Mouse (Mus musculus): ENCODE data around the gene Abl2. TPM values are rescaled to one million over a fixed set of nuclear protein-coding genes. Genes with fewer than 3 reads are reported as not detected.
A peak's percentile ranks its signal among the peaks of the same experiment; 100 is the strongest.
"Not testable (repeated sequence)": the region's sequence is repeated elsewhere in the genome, so short reads cannot be mapped to it uniquely, and the experiment has no call there.

The Abl2 gene
- total RNA-seq, 2 experiments from 2014 or later = 19.7 to 23.5 TPM

DNA sequence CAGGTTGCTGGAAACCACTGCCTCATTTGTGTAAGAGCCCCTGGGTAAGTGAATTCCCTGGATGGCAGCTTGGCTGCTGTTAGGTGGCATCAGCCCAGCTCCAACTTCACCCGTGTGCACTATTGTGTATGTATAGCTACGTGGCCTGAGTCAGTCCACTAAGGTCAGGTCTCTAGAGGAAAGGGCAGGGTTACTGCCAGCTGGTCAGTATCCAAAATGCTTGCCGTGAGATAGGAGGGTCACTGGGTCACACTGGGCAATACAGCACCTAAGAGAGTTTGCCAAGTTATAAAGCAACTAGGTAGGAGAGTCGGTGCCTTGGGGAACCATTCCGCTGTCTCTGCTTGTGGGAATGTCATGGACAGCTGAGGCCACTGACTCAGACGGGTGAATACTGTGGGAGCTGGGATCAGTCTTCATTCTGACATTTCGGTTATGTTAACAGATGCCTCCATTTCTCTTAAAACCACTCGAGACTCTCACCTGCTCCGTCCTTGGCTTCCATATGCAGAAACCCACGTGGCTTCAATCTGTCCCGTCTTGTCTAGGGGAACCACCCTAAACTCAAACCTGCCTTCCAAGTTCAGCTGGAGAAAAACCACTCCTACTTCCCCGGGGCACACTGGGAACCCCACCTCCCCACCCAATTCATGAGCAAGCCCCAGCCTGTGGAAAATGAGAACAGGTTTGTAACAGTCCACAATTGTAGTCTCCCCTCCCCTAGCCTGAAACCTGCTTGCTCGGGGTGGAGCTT, 101.5 kb downstream of the Abl2 start:
- no peak for DNase-seq (ENCODE audit: low spot score)
- intact Hi-C loops (cut with DNase I) = no loop called here

DNA sequence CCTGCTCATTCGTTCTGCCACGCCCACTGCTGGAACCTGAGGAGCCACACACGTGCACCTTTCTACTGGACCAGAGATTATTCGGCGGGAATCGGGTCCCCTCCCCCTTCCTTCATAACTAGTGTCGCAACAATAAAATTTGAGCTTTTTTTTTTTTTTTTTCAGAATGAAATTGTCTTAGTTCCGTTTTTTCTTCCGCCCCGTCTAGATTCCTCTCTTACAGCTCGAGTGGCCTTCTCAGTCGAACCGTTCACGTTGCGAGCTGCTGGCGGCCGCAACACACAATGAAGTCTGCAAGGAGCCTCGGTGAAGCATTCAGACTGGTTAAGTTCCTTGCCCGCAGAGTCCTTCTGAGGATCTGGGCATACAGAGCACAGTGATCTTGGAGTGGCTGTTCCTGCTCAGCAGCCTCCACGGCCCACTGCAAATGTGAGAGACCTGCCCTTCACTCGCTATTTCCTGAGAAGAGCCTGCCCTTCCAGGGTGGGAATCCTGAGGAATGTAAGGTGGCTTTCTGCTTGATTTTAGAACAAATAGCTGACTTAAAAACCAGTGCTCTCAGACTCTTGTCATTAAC, 102.2 kb downstream of the Abl2 start:
- DNase-seq (ENCODE audit: low spot score); intact Hi-C loops (cut with DNase I): not testable (repeated sequence)

DNA sequence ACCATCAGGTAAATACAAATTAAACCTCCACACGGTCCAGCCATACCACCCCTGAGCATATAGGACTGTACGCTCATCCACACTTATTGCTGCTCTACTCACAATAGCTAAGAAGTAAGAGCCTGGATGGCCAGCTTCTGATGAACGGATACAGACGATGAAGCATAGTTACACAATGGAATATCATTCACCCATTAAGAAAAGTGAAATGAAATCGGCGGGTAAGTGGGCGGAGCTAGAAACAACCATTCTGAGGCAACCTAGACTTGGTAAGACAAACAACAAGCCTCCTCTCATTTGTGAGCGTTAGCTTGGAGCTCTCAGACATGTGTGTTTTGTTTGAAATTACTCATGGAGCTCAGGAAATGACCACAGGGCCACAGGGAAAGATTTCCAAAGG, 107.2 kb downstream of the Abl2 start:
- intact Hi-C loops (cut with DNase I) = no loop called here
- no peak for DNase-seq (ENCODE audit: low spot score)

DNA sequence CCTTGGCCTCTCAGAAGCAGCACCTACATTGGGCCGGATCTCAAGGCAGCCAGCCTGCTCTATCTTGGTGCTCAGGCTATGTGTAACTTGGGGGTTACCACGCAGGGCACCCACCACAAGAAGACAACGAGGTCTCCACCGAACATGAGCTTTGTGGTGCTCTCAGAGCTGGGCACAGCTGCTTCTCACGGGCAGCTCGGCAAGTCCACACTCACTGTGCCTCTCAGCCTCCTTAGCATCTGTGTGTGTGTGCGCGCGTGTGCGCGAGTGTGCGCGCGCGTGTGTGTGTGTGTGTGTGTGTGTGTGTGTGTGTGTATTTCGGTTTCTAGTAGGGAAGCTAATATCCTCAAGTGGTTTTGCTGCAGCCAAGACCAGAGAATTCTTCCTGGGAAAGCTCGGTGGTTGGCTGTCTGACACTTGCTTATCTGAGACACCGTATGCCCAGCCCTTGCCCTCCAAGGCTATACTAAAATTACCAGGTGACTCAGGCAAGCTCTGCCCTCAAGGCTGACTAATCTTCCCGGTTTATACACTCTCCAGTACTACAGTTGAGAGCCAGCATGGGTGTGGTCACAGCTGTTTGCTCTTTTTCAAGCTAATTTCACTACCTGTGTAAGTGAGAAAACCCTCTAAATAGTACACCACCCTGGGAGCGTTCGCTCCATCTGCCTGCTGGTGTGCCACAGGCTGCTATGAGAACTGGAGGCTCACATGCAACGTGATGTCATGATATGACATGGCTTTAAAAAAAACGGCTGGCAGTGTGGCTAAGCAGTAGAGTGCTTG, 108.7 kb downstream of the Abl2 start:
- intact Hi-C loops (cut with DNase I) = no loop called here
- no peak for DNase-seq (ENCODE audit: low spot score)

DNA sequence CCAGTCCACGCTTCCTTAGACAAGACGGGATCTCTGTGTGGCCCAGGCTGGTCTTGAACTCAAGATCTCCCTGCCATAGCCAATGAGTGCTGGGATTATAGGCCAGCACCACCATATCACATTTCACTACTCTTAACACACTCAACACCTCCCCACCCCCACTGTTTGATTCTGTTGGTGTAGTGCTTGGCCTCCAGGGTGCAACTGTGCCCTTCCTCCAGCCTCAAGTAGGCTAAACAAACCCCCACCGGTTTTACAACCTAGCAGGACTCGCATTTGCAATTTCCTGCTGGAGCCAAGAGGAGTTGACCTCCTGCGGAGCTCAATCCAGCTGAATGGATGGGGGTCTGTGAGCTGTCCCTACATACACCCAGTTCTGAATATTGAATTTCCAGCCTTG, 110.0 kb downstream of the Abl2 start:
- DNase-seq (ENCODE audit: low spot score) = no peak
- intact Hi-C loops (cut with DNase I) = no loop called here

DNA sequence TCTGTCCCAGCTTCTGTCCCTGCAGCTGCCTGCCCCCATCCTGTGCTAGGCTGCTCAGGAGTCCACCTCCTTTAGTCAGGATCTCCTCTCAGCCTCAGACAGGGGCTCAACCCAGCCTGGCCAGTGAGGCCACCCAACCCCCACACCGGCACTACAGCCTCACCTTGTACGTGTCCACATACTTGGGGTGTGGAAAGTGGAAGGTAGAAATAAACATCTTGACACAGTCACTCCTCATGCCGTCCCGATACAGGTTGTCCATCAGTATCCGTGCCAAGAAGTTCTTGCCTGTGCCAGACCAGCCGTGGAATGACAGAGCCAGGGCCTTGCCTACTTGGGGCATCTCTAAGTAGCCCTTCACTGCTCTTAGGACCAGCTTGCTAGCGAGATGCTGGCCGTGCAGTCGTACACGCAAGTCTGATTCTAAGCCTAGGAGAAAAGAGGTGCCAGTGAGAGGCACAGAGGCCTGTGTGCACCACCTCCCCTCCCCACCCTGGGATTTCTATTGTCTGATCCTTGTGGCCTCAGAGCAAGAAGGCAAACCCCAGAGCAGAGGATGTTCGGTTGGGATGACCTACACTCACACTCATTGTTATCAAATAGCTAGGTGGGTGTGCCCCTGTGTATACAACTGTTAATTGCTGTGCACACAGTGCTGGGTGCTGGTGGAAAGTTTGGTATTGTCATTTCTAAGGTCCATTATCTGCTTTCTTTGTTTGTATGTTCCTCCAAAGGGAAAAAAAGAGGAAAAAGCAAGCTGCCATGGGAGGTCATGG, 110.8 kb downstream of the Abl2 start:
- no peak for DNase-seq (ENCODE audit: low spot score)
- intact Hi-C loops (cut with DNase I) = no loop called here

DNA sequence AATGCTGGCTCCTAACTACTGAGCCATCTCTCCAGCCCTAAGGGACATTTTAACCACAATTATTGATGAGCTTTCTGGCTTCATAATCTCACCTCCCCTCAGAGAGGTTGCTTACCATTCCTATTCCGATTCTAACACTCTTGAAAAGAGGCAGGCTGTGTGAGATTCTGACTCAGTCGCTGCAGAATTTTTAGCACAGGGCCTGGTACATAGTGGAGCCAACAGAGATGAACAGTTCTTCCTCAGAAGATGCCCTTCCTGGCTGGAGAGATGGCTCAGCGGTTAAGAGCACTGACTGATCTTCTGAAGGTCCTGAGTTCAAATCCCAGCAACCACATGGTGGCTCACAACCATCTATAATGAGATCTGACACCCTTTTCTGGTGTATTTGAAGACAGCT, 113.3 kb downstream of the Abl2 start:
- DNase-seq (ENCODE audit: low spot score) = no peak

DNA sequence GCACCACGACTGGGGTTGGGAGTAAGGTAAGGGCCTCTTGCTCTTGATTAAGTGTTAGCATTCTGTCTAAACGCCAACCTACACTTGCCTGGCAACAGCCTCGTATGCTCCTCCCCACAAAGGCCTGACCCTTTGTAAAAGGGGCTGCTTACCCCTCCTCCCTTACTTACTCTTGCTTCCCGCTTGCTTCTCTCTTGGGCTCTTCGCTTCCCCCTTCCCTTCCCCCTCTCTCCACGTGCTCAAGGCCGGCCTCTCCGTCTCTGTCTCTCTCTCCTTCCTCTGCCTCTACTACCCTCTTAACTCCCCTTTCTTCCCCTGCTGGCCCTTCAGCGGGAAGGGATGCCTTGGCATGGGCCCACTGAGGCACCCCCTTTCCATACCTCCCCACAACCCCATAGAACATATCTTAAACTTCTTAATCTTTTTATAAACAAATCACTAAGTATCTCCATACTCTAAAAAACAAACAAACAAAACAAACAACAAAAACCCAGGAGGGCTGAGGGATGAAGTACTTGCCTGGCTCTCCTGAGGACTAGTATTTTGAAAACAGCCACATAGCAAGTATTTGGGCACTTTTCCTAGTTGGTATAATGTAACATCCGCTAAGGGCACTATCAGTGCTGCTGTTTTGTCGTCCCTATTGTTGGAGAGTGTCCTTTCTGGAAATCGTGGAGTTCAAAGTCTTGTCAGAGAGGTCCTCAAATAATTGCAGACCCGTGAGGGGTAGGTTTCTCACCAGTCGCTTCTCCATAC, 114.3 kb downstream of the Abl2 start:
- no peak for DNase-seq (ENCODE audit: low spot score)
- intact Hi-C loops (cut with DNase I) = loop anchor here (5.0 kb wide), 1 partner anchor 116 kb away; the partner anchor contains the start of gene Abl2

More for the DNA sequence above, 113.3 kb downstream of the Abl2 start:
- intact Hi-C loops (cut with DNase I) = loop anchor here (5.0 kb wide), 1 partner anchor 115 kb away; the partner anchor contains the start of gene Abl2

DNA sequence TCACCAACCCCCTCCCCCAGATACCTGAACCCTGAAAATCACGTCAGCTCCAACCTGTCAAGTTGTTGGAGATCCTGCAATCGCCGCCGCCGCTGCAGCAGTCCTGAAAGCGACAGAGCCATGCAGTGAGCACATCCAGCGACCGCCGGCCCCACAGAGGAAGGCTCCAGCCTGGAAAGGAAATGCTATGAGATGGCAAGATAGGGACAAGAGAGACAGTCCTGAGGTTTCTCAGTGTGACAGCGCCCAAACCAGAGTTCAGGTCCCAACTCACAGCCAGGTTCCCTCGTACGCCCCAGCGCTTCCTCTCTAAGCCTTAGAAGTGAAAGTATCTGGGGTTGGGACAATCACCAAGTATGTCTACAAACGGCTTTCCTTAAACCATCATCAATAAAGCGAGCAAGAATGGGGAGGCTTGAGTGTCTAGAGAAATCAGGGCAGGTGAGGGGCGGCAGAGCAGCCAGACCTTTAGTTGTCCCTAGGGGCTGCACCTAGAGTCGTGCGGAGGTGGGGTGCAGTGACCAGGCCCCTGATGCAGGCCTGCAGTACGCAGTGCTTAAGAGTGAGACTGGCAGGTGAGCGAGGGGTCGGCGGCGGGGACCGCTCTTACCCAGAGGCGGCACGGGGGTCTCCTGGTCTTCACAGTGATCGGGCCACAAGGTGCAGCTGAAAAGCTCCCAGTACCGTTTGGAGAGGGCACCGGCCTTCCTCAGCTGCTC, 115.0 kb downstream of the Abl2 start:
- intact Hi-C loops (cut with DNase I) = loop anchor here (2.0 to 5.0 kb wide), 2 partner anchors 19 to 116 kb away; partner anchors contain the start of gene Abl2
- DNase-seq (ENCODE audit: low spot score) = no peak

DNA sequence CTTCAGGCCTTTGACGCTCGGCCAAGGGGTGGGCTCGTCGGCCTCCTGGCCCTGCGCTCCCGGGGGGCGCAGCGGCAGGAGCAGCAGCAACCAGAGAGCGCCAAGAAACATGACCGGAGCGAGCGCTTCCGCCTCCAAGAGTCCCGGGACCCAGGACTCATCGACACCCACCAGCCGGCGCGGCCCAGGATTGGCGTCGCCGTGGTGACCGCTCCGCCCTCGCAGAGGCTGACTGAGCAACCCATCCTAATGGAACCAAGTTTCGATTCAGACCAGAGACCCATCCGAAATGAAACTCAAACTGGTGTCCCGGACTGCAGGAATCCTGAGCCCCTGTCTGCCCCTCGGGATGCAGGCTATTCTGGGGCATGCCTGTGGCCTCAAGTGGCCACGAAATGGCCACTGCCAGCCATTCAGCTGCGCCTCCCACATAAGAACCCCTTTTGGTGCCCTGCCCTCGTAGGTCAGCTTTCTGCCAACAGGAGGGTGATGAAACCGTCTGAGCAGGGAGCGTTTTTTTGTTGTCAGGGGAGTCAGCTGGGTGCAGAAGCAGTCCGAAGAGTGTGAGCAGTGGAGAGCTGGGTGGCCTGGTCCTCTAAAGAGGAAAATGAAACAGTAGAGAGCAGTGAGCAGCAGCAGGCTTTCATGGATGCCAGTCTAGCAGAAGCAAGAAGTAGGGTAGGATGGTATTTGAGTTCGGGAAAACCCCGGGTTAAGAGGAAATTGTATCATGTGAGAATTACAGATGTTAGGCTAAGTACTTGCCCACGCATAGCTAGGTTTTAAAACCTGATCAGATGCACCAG, 115.8 kb downstream of the Abl2 start, which contains the start of gene Tor3a:
TSS of gene Tor3a (minus strand) at position 162 of the 806 bp plus-strand sequence.
- DNase-seq (ENCODE audit: low spot score) = peak; percentile 82
- intact Hi-C loops (cut with DNase I) = loop anchor here (2.0 to 5.0 kb wide), 2 partner anchors 20 to 117 kb away; partner anchors contain the start of gene Abl2

DNA sequence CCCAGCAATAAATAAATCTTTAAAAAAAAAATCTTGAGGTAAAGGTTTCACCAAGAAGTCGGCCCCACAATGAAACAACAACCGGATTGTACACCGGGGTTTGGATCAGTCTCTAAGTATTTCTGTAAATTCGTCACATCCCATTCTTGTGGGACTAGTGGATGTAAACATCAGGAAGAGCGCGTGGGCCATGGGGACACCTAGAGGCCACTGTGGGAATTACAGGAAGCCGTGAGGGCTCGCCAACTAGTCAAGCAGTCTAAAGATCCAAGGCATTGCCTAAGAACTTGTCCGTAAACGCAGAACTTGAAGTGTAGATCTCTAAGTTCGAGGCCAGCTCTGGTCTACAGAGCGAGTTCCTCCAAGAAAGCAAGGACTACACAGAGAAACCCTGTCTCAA, 117.6 kb downstream of the Abl2 start:
- no peak for DNase-seq (ENCODE audit: low spot score)
- intact Hi-C loops (cut with DNase I) = loop anchor here (1.0 to 5.0 kb wide), 2 partner anchors 36 to 139 kb away; no protein-coding TSS in a partner anchor

DNA sequence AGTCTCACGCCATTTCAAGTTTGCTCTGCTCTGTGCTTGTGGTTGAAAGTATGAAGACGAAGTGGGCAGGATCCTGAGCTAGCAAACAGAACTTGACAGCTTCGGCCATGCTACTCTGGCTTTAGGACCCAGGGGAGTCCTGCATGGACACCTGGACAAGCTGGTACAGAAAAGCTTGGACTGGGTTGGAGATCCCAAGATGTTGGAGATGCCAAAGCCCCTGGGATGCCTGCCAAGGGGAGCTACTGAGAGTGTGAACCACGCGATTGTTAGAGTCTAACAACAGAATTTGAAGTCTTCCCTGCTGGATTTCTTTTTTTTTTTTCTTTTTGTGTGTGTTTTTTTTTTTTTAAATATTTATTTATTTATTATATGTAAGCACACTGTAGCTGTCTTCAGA, 118.0 kb downstream of the Abl2 start:
- DNase-seq (ENCODE audit: low spot score) = no peak
- intact Hi-C loops (cut with DNase I) = loop anchor here (1.0 to 5.0 kb wide), 2 partner anchors 36 to 139 kb away; no protein-coding TSS in a partner anchor

DNA sequence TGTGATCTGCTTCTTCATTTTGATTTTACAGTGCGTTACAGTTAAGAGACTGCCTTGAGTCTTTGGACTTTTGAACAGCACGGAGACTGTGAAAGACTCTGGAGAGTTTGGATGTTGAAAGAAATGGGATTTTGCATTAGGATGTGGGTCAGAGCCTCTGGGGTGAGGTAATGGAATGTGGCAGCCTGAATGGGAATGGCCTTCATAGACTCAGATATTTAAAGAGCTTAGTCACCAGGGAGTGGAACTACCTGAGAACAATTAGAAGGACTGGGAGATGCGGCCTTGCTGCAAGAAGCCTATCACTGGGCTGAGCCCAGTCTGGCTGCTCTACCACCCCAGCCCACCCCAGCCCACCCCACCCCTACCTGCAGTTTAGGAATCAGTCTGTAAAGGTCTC, 118.6 kb downstream of the Abl2 start:
- no peak for DNase-seq (ENCODE audit: low spot score)
- intact Hi-C loops (cut with DNase I) = loop anchor here (5.0 kb wide), 1 partner anchor 140 kb away; no protein-coding TSS in a partner anchor

DNA sequence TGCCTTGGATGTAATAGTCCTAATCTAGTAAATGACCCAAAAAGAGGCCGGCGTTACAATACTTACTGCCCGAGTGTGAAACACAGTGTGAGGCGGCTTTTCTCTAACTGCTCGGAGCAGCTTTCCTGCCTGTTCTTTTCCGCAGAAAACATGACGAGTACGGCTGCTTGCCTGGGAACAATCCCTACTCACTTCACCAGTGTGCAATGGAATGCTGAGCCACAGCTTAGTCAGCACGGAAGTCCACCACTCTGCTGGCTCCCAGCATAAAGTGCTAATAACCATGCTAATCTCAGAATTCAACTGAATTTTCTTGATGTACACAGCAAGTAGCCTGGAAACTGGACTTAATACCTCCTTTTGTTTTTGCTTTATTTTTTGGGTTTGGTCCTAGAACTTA, 121.0 kb downstream of the Abl2 start:
- intact Hi-C loops (cut with DNase I) = loop anchor here (5.0 kb wide), 1 partner anchor 142 kb away; no protein-coding TSS in a partner anchor
- DNase-seq (ENCODE audit: low spot score) = no peak

DNA sequence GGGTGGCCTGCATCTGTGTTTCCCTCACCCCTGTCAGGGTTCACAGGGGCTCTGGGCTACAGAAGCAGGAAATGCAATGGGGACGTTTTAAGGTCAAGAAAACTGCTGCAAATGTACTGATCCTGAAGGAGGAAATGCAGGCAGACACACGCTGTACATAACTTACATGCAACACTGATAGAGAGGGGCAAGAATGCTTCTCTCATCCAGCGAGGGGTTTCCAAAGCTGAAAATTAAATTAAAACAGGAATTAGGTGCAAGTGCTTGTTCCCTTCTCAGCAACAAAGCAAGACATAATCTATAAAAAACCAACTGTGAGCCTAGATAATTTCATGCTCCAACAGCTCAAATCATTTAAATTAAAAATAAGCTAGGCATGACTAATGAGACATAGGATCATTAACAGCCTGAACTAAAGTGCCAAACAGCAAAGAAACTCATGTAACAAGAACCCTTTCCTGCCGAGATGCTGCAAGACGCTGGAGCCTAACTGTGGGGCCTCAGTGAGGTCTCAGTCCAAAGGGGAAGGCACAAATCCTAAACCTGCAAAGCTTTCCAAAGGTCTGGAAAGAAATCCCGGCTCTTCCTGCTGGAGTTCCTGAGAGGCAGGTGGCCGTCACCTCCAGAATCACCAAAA, 127.6 kb downstream of the Abl2 start:
- intact Hi-C loops (cut with DNase I) = no loop called here
- no peak for DNase-seq (ENCODE audit: low spot score)

All from heart, postnatal 25 days (tissue).